Mouse (Mus musculus) left cerebral cortex, adult 18-20 months (tissue): Measurements from ENCODE around the gene Ube2e1. TPM values are rescaled to one million over a fixed set of nuclear protein-coding genes. Genes with fewer than 3 reads are reported as not detected.
A peak's percentile ranks its signal among the peaks of the same experiment; 100 is the strongest.
"Not testable (repeated sequence)": the region's sequence is repeated elsewhere in the genome, so short reads cannot be mapped to it uniquely, and the experiment has no call there.

Experiments
- DNase-seq, 2 experiments: peaks; one replicate each; pipeline ENCODE4 v3.0.0; 2021 to 2022; ENCODE audit warnings: low spot score in 2 of 2, mixed read lengths in 1 of 2
- total RNA-seq, 2 experiments: library from RNA; stranded (reverse); gene quantifications; 2 replicates each; pipeline ENCODE4 v1.2.3; 2021

The Ube2e1 gene
- total RNA-seq, 2 experiments from 2014 or later, result 112 to 122 TPM

- DNase-seq, result peak; percentile 16 to 25
Measured at GRCm38 (mm10) chr14:18326968-18327672, 4.5 kb downstream of the Ube2e1 start.

GRCm38 (mm10) chr14:18317457-18318411 lies 13.9 kb downstream of the Ube2e1 start:
- no peak for DNase-seq

DNA sequence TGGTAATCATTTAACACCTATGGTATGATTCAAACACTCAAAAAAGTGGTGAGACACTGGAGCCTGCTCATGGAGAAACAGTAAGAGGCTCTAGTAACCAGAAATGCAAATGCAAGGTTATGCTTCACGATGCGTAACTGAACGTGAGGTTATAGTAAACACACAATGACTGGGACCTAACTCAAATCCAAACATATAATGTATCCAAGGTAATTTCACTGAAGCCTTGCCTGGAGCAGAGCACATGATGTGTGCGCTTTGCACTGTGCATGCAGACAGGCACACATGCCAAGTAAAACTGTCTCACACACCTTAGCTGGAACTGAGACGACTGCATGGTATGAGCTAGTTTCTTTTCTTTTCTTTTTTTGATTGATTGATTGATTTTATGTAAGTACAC lies 27.5 kb downstream of the Ube2e1 start:
- no peak for DNase-seq

GRCm38 (mm10) chr14:18303262-18303661 lies 28.4 kb downstream of the Ube2e1 start:
- DNase-seq, result peak; percentile 58 to 78

GRCm38 (mm10) chr14:18302750-18303149 lies 28.9 kb downstream of the Ube2e1 start:
- no peak for DNase-seq

DNA sequence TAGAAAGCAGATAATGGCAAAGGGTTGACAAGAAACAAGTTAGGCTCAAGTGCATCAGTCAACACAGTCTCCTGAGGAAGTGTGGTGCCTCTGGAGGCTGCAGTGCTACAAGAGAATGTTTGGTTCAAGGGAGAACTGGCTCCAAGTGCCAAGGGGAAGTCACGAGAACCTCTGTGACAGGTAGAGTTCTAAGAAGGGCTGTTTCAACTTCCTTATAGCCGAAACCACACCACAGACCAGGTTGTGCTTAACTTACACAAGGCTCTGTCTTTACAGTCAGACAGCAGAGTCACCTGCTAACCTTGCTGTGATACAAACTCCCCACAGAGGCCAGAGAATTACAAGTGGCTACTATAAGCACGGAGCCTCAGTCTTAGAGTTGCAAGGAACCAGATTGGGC lies 30.1 kb downstream of the Ube2e1 start:
- DNase-seq, result no peak

DNA sequence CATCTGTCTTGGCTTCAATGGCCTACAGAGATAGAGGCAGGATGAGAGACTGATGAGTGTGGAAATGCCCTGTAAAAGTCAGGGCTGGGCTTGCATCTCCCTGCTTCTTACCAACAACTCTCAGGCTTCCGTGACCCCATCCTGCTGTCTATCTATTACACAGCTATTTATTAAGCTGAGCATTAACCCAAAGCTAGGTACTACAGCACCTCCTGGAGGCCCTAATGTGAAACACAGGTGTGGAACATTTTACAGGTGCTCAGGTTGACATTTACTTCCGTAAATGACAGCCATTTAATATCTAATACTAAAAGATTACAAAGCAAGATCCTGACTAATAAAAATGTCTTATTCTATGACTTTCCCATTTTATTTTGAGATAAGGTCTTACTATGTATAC lies 31.0 kb downstream of the Ube2e1 start:
- no peak for DNase-seq

DNA sequence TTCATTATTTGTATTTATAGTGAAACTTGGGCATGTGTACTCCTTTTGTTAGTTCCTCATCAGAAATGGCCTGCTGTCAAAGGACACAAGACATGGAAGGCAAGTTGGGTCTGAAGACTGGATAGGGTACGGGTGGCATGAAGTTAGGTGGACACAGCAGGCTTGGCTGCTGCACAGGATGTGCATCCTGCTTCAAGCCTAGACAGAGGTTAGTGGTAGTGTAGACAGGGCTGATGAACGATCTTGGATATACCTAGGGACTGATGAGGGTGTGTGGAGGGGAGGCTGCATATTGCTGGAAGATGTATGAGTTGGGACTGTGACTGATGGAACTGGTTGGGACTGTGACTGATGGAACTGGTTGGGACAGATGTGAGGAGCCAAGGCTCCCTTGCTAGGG lies 32.8 kb downstream of the Ube2e1 start:
- DNase-seq, result no peak

DNA sequence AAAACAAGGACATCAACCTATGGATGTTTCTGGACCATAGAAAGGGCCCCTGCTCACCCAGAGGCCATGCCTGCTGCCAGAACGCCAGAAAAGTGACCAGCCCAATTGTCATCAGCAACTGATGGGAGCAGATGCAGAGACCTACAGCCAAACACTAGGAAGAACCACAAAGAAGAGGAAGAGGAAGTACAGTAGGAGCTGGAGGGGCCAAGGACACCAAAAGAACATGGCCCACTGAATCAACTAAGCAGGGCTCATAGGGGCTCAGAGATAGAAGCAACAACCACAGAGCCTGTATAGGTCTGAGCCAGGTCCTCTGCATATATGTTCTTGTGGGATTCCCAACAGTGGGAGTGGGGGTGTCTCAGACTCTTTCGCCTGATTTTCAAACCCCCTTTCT lies 34.2 kb downstream of the Ube2e1 start:
- no peak for DNase-seq

DNA sequence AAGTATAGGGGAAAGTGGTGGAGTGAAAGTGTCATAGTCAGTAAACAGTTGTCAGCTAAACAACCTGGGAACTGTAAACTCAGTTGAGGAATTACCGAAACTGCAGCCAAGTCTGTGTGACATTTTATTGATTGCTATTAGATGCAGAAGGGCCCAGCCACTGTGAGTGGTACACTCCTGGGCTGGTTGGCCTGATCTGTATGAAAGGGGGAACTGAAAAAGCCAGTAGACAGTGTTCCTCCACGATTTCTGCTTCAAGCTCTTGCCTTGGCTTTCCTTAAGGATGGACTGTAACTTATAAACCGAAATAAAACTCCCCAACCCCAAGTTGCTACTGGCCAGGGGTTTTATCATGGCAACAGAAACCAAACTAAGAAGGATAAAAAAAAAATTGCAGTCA lies 39.1 kb downstream of the Ube2e1 start:
- DNase-seq, result no peak

GRCm38 (mm10) chr14:18292111-18292510 lies 39.5 kb downstream of the Ube2e1 start:
- DNase-seq, result peak in 1 of 2 experiments; percentile 9

DNA sequence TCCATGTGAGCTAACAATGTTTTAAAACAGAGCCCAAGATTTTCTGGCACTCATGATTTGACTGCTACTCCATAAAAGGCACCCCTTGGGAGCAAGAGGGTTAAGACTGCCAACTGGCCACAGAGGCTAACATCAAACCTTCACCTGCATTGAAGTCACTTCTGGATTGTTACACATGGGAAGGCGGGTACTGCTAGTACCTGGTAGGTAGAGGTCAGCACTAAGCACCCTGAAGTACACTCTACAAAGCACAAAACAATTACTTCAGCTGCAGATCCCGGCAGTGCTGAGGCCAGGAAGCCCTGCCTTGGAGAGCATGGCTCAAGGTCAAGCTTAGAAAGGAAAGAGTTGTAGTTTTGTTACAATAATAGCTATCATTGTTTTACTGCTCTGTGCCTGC lies 44.3 kb downstream of the Ube2e1 start:
- no peak for DNase-seq

- no peak for DNase-seq
Measured at GRCm38 (mm10) chr14:18286441-18286840, 45.2 kb downstream of the Ube2e1 start.

- DNase-seq, result no peak
Measured at GRCm38 (mm10) chr14:18285476-18285875, 46.2 kb downstream of the Ube2e1 start.

DNA sequence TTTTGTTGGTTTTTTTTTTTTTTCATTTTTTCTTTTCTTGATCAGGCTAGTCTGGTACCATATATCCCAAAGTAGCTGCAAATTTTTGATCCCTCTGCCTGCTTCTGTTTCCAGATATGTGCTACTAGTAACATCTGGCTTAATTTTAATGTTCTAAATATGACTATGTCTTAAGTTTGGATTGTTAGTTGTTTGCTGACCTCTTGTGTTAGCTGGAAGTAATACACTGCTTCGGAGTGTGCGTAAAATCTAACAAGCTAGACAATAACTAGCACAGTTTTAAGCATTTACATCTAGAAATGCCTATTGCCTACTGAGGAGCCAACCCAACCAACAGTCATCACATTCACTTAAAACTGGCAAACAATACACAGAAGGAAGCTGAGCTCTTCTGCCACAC lies 47.1 kb downstream of the Ube2e1 start:
- no peak for DNase-seq

- DNase-seq, result peak in 1 of 2 experiments; percentile 38
Measured at GRCm38 (mm10) chr14:18280375-18280774, 51.3 kb downstream of the Ube2e1 start.

DNA sequence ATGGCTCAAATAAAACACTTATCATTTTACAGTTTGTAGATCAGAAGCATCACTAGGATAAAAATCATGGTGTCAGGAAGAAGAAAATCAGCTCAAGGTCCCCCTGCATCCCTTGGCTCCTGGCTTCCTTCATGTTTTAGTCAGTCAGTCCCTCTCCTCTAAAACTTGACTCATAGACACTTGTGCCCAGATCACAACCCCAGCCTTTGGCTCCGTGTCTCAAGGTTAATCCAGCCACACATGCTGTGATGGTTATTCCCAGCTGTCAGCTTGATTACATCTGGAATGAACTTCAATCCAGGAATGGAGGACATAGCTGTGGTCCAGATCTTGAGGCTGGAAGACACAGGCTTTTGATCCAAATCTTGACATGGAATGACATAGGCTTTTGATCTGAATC lies 57.1 kb downstream of the Ube2e1 start:
- no peak for DNase-seq

GRCm38 (mm10) chr14:18271666-18272065 lies 60.0 kb downstream of the Ube2e1 start:
- DNase-seq, result no peak

- DNase-seq, result peak; percentile 98 to 99
Measured at GRCm38 (mm10) chr14:18270529-18271441, 60.9 kb downstream of the Ube2e1 start, which contains the start of the genes Nkiras1 and Rpl15. Gene Nkiras1 (plus strand): TSS chr14:18271136. Gene Rpl15 (minus strand): TSS chr14:18271391.

GRCm38 (mm10) chr14:18269947-18270528 lies 61.6 kb downstream of the Ube2e1 start:
- DNase-seq, result not testable (repeated sequence)

DNA sequence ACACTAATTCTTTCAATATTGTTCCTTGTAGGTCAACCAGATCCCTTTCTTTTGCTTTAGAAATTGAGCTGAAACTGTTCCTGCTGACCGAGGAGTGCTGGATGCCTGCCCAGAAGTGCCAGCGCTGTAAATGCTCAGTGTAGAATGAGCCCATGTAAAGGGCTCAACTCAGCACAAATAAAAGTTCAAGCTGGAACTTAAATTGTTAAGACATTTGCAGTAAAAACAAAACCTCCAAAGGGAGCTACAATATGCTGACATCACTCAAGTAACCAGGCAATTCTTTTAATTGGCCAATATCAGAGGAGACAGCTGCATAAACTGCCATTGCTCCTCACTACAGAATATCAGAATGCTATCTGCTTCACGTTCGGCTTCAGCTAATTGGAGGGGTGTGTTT lies 68.2 kb downstream of the Ube2e1 start:
- peak; percentile 53 to 57 for DNase-seq
